Mouse (Mus musculus): ENCODE results near the gene Cebpg. TPM values are rescaled to one million over a fixed set of nuclear protein-coding genes. Genes with fewer than 3 reads are reported as not detected.

Cebpg gene
- polyA plus RNA-seq, 1 experiment, result 10.9 TPM

- Histone ChIP-seq H3K36me3 (ENCODE audit: control insufficient read depth, insufficient read depth) (peaks cover 39% of the 10 kb centered on the region), H3K79me2 (ENCODE audit: control insufficient read depth, insufficient read depth) (peaks cover 12% of the 10 kb centered on the region), H3K27me3 (ENCODE audit: control insufficient read depth, insufficient read depth, insufficient read length) (no peaks in the 10 kb centered on the region), H3ac (ENCODE audit: control insufficient read depth, insufficient read length, low read depth) (no peak overlapping the region), H3K4me3 (ENCODE audit: insufficient read depth, poor library complexity, severe bottlenecking) (no peak overlapping the region), H3K79me3 (ENCODE audit: low read depth) (peaks cover 4% of the 10 kb centered on the region)
- TF ChIP-seq CEBPB (IDR thresholded peaks at IDR 0.05; ENCODE audit: low read depth) (no peak), MYOG (IDR thresholded peaks at IDR 0.05; ENCODE audit: control insufficient read depth, extremely low read depth, insufficient read length) (no peak), MAX (IDR thresholded peaks at IDR 0.05) (no peak), FOSL1 (IDR thresholded peaks at IDR 0.05; ENCODE audit: insufficient read depth, low read length, poor library complexity, severe bottlenecking) (no peak), CTCF (IDR thresholded peaks at IDR 0.05; ENCODE audit: control insufficient read depth, insufficient read depth, insufficient read length) (no peak), USF1 (IDR thresholded peaks at IDR 0.05; ENCODE audit: low read depth) (no peak), MYOD1 (IDR thresholded peaks at IDR 0.05; ENCODE audit: control insufficient read depth, insufficient read length, low read depth) (no peak)
Observed at GRCm38 (mm10) chr7:35041286-35042208, 14.8 kb downstream of the Cebpg start.

GRCm38 (mm10) chr7:35040176-35040972, 16.0 kb downstream of the Cebpg start:
- no peak for TF ChIP-seq MAX (IDR thresholded peaks at IDR 0.05)
- TF ChIP-seq CEBPB (IDR thresholded peaks at IDR 0.05; ENCODE audit: low read depth), result no peak
- TF ChIP-seq MYOG (IDR thresholded peaks at IDR 0.05; ENCODE audit: control insufficient read depth, extremely low read depth, insufficient read length), result no peak
- TF ChIP-seq USF1 (IDR thresholded peaks at IDR 0.05; ENCODE audit: low read depth), result no peak
- no peak for TF ChIP-seq MYOD1 (IDR thresholded peaks at IDR 0.05; ENCODE audit: control insufficient read depth, insufficient read length, low read depth)
- no peak for TF ChIP-seq FOSL1 (IDR thresholded peaks at IDR 0.05; ENCODE audit: insufficient read depth, low read length, poor library complexity, severe bottlenecking)
- TF ChIP-seq CTCF (IDR thresholded peaks at IDR 0.05; ENCODE audit: control insufficient read depth, insufficient read depth, insufficient read length), result no peak
- Histone ChIP-seq H3K36me3 (ENCODE audit: control insufficient read depth, insufficient read depth) (peaks cover 33% of the 10 kb centered on the region), H3K79me2 (ENCODE audit: control insufficient read depth, insufficient read depth) (peaks cover 1% of the 10 kb centered on the region), H3K4me3 (ENCODE audit: insufficient read depth, poor library complexity, severe bottlenecking) (no peak overlapping the region), H3K27me3 (ENCODE audit: control insufficient read depth, insufficient read depth, insufficient read length) (no peaks in the 10 kb centered on the region), H3K79me3 (ENCODE audit: low read depth) (no peaks in the 10 kb centered on the region), H3ac (ENCODE audit: control insufficient read depth, insufficient read length, low read depth) (no peak overlapping the region)

- H3K4me3 ChIP-seq (ENCODE audit: insufficient read depth, poor library complexity, severe bottlenecking), result no peak overlapping the region
- no peaks in the 10 kb centered on the region for H3K79me2 ChIP-seq (ENCODE audit: control insufficient read depth, insufficient read depth)
- no peaks in the 10 kb centered on the region for H3K79me3 ChIP-seq (ENCODE audit: low read depth)
- H3K36me3 ChIP-seq (ENCODE audit: control insufficient read depth, insufficient read depth), result peaks cover 10% of the 10 kb centered on the region
- no peaks in the 10 kb centered on the region for H3K27me3 ChIP-seq (ENCODE audit: control insufficient read depth, insufficient read depth, insufficient read length)
- TF ChIP-seq MYOG (IDR thresholded peaks at IDR 0.05; ENCODE audit: control insufficient read depth, extremely low read depth, insufficient read length) (no peak), MYOD1 (IDR thresholded peaks at IDR 0.05; ENCODE audit: control insufficient read depth, insufficient read length, low read depth) (no peak), CEBPB (IDR thresholded peaks at IDR 0.05; ENCODE audit: low read depth) (no peak), USF1 (IDR thresholded peaks at IDR 0.05; ENCODE audit: low read depth) (no peak), MAX (IDR thresholded peaks at IDR 0.05) (no peak), FOSL1 (IDR thresholded peaks at IDR 0.05; ENCODE audit: insufficient read depth, low read length, poor library complexity, severe bottlenecking) (no peak), CTCF (IDR thresholded peaks at IDR 0.05; ENCODE audit: control insufficient read depth, insufficient read depth, insufficient read length) (no peak)
- H3ac ChIP-seq (ENCODE audit: control insufficient read depth, insufficient read length, low read depth), result no peak overlapping the region
Observed at GRCm38 (mm10) chr7:35037408-35037807, 19.0 kb downstream of the Cebpg start.

DNA sequence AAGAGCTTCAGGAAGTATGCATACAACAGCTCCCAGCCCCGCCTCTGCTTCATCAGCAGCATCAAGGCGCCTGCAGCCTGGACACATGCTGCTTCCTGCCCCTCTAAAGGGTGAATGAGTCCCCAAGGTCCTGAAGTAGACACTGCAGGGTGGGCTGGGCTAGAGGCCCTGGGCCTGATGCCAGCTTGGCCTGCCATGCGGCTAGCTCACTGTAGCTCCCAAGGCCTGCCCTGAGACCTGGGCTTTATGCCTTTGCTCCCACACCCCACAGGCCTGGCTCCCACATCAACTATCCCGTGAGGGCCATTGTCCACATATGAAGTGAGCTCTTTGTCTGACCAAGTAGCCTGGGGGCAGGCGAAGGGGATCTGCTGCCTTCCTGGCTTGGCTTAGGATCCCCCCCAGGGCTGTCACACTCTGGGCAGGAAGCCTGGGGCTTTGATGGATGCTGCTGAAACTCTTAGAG, 20.1 kb downstream of the Cebpg start:
- H3K4me3 ChIP-seq (ENCODE audit: insufficient read depth, poor library complexity, severe bottlenecking), result no peak overlapping the region
- H3K79me2 ChIP-seq (ENCODE audit: control insufficient read depth, insufficient read depth), result no peaks in the 10 kb centered on the region
- no peaks in the 10 kb centered on the region for H3K79me3 ChIP-seq (ENCODE audit: low read depth)
- H3K36me3 ChIP-seq (ENCODE audit: control insufficient read depth, insufficient read depth), result peaks cover 7% of the 10 kb centered on the region
- TF ChIP-seq MAX (IDR thresholded peaks at IDR 0.05) (no peak), FOSL1 (IDR thresholded peaks at IDR 0.05; ENCODE audit: insufficient read depth, low read length, poor library complexity, severe bottlenecking) (no peak), CEBPB (IDR thresholded peaks at IDR 0.05; ENCODE audit: low read depth) (no peak), USF1 (IDR thresholded peaks at IDR 0.05; ENCODE audit: low read depth) (no peak), MYOD1 (IDR thresholded peaks at IDR 0.05; ENCODE audit: control insufficient read depth, insufficient read length, low read depth) (no peak), MYOG (IDR thresholded peaks at IDR 0.05; ENCODE audit: control insufficient read depth, extremely low read depth, insufficient read length) (no peak), CTCF (IDR thresholded peaks at IDR 0.05; ENCODE audit: control insufficient read depth, insufficient read depth, insufficient read length) (no peak)
- H3ac ChIP-seq (ENCODE audit: control insufficient read depth, insufficient read length, low read depth), result no peak overlapping the region
- no peaks in the 10 kb centered on the region for H3K27me3 ChIP-seq (ENCODE audit: control insufficient read depth, insufficient read depth, insufficient read length)

GRCm38 (mm10) chr7:35035565-35035964, 20.8 kb downstream of the Cebpg start:
- Histone ChIP-seq H3K79me3 (ENCODE audit: low read depth) (no peaks in the 10 kb centered on the region), H3ac (ENCODE audit: control insufficient read depth, insufficient read length, low read depth) (no peak overlapping the region), H3K36me3 (ENCODE audit: control insufficient read depth, insufficient read depth) (peaks cover 7% of the 10 kb centered on the region), H3K4me3 (ENCODE audit: insufficient read depth, poor library complexity, severe bottlenecking) (no peak overlapping the region), H3K27me3 (ENCODE audit: control insufficient read depth, insufficient read depth, insufficient read length) (no peaks in the 10 kb centered on the region), H3K79me2 (ENCODE audit: control insufficient read depth, insufficient read depth) (no peaks in the 10 kb centered on the region)
- TF ChIP-seq USF1 (IDR thresholded peaks at IDR 0.05; ENCODE audit: low read depth) (no peak), MAX (IDR thresholded peaks at IDR 0.05) (no peak), MYOD1 (IDR thresholded peaks at IDR 0.05; ENCODE audit: control insufficient read depth, insufficient read length, low read depth) (no peak), MYOG (IDR thresholded peaks at IDR 0.05; ENCODE audit: control insufficient read depth, extremely low read depth, insufficient read length) (no peak), FOSL1 (IDR thresholded peaks at IDR 0.05; ENCODE audit: insufficient read depth, low read length, poor library complexity, severe bottlenecking) (no peak), CEBPB (IDR thresholded peaks at IDR 0.05; ENCODE audit: low read depth) (no peak), CTCF (IDR thresholded peaks at IDR 0.05; ENCODE audit: control insufficient read depth, insufficient read depth, insufficient read length) (no peak)

Data from C2C12 (cell line).